Mouse (Mus musculus) liver, embryonic 14.5 days (tissue): Measurements from ENCODE around the gene Slc30a5.
A peak's percentile ranks its signal among the peaks of the same experiment; 100 is the strongest.

Experiments used
- CTCF ChIP-seq: IDR thresholded peaks from 2 replicates; pipeline ENCODE4 v1.5.1; 2016; ENCODE audit warnings: antibody characterized with exemption, low read depth, control low read depth
- EP300 ChIP-seq: IDR thresholded peaks from 2 replicates; pipeline ENCODE4 v1.6.1; 2016; ENCODE audit warnings: antibody characterized with exemption, low read depth

DNA sequence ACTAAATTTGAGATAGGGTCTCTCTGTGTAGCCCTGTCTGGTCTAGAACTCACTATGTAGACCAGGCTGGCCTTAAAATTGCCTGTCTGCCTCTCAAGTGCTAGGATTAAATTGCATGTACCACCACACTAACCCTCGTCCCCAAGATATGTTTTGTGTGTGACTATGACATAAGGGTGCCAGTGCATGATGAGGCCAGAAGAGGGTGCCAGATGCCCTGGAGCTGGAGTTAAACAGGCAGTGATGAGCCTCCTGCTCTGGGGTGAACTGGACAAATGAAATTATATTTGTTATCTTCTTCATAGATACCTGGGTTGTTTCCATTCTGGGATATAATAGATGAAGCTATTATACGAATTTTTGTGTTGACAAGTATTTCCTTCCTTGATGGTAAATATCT is 10.7 kb upstream of the Slc30a5 start:
- TF ChIP-seq CTCF: peak; percentile 76
- no peak for TF ChIP-seq EP300
